Mouse (Mus musculus) spleen, adult 2 months (tissue): ENCODE measurements around the gene Slf1.

Source experiments
- CTCF ChIP-seq: fragments of 200-500 bp; IDR thresholded peaks from 2 replicates; pipeline ENCODE4 v1.5.1; 2011; ENCODE audit warnings: mild to moderate bottlenecking, inconsistent platforms; ENCODE audit not compliant: insufficient read depth, insufficient read length, insufficient replicate concordance; ENCODE audit errors: extremely low read depth
- POLR2A ChIP-seq: fragments of 200-500 bp; IDR thresholded peaks from 2 replicates; pipeline ENCODE4 v1.6.1; 2011; ENCODE audit warnings: low read depth, low read length, inconsistent platforms

- TF ChIP-seq POLR2A, result no peak
- TF ChIP-seq CTCF, result no peak
Measured at GRCm38 (mm10) chr13:77048461-77048860, 86.8 kb downstream of the Slf1 start.
